ENCODE assay signal across 16 mouse cellular contexts in genomic region chr11:49738659-49739406, GRCm38 (mm10). TPM values are rescaled to one million over a fixed set of nuclear protein-coding genes. Genes with fewer than 3 reads are reported as not detected.
DNase-seq lines count a peak whose midpoint lies in the region; ATAC-seq lines count a peak whose summit lies in the region.
"Had no signal": no experiment of that assay in that cellular context is flagged by ENCODE, and none has a peak within 500 bp of the region (broad histone marks: within the 10 kb centered on the region; RNA-seq: fewer than 3 reads in every experiment).

No protein-coding gene starts in this region.

- peak overlapping the region; percentile 45; the same call in 1 of the 2 replicates for H3K27ac ChIP-seq in hindbrain, embryonic 10.5 days
- H3K27ac ChIP-seq in hindbrain, embryonic 16.5 days (ENCODE audit: low read depth, low read length) = no peak overlapping the region
- peak overlapping the region; percentile 54; the same call in 1 of the 2 replicates for H3K27ac ChIP-seq in forebrain, embryonic 16.5 days (ENCODE audit: low read length)
- H3K27ac ChIP-seq in midbrain, embryonic 16.5 days (ENCODE audit: low read length) = 0 out of 2 replicates have a peak overlapping the region, but pooled peaks have one; percentile 28
- H3K27ac ChIP-seq: embryonic facial prominence, embryonic 15.5 days; heart, embryonic 10.5 days had no signal

- H3K36me3 ChIP-seq in hindbrain, embryonic 10.5 days = no peaks in the 10 kb centered on the region
- no peaks in the 10 kb centered on the region for H3K36me3 ChIP-seq in hindbrain, embryonic 16.5 days (ENCODE audit: control insufficient read depth, insufficient read depth, low read length)
- H3K36me3 ChIP-seq in forebrain, embryonic 16.5 days (ENCODE audit: control insufficient read depth, insufficient read depth) = no peaks in the 10 kb centered on the region
- no peaks in the 10 kb centered on the region for H3K36me3 ChIP-seq in midbrain, embryonic 16.5 days (ENCODE audit: control insufficient read depth, insufficient read depth, low read length)
- H3K36me3 ChIP-seq: embryonic facial prominence, embryonic 15.5 days; heart, embryonic 10.5 days; lung, embryonic 15.5 days had no signal

- H3K27me3 ChIP-seq in hindbrain, embryonic 10.5 days (ENCODE audit: insufficient read depth, poor library complexity, severe bottlenecking) = no peaks in the 10 kb centered on the region
- no peaks in the 10 kb centered on the region for H3K27me3 ChIP-seq in hindbrain, embryonic 16.5 days (replicated peaks; ENCODE audit: control insufficient read depth, insufficient read depth, low read length)
- no peaks in the 10 kb centered on the region for H3K27me3 ChIP-seq in forebrain, embryonic 16.5 days (replicated peaks; ENCODE audit: control insufficient read depth, insufficient read depth, low read length)
- H3K27me3 ChIP-seq in midbrain, embryonic 16.5 days (ENCODE audit: control insufficient read depth, insufficient read depth, low read depth, low read length) = no peaks in the 10 kb centered on the region
- H3K27me3 ChIP-seq: embryonic facial prominence, embryonic 15.5 days; lung, embryonic 15.5 days had no signal

- H3K4me1 ChIP-seq in hindbrain, embryonic 10.5 days (replicated peaks) = peaks cover 23% of the 10 kb centered on the region
- H3K4me1 ChIP-seq in hindbrain, embryonic 16.5 days (ENCODE audit: control insufficient read depth, insufficient read depth, low read depth, low read length) = no peaks in the 10 kb centered on the region
- H3K4me1 ChIP-seq in forebrain, embryonic 16.5 days (replicated peaks; ENCODE audit: control insufficient read depth, insufficient read depth, low read length) = peaks cover 6% of the 10 kb centered on the region; the same call in 1 of the 2 replicates
- peaks cover 5% of the 10 kb centered on the region; the same call in 1 of the 2 replicates for H3K4me1 ChIP-seq in midbrain, embryonic 16.5 days (ENCODE audit: control insufficient read depth, insufficient read depth, low read length)
- H3K4me1 ChIP-seq: embryonic facial prominence, embryonic 15.5 days had no signal

- H3K4me3 ChIP-seq in hindbrain, embryonic 10.5 days = no peak overlapping the region
- H3K4me3 ChIP-seq in hindbrain, embryonic 16.5 days (ENCODE audit: low read length) = no peak overlapping the region
- H3K4me3 ChIP-seq in forebrain, embryonic 16.5 days (replicated peaks; ENCODE audit: low read length) = no peak overlapping the region
- no peak overlapping the region for H3K4me3 ChIP-seq in midbrain, embryonic 16.5 days (ENCODE audit: low read depth, low read length)
- H3K4me3 ChIP-seq: embryonic facial prominence, embryonic 15.5 days; heart, embryonic 10.5 days; lung, embryonic 15.5 days; megakaryocyte, embryonic 14.5 days had no signal

- no peak overlapping the region for H3K4me2 ChIP-seq in hindbrain, embryonic 16.5 days (ENCODE audit: low read length)
- no peak overlapping the region for H3K4me2 ChIP-seq in forebrain, embryonic 16.5 days (ENCODE audit: low read length)
- H3K4me2 ChIP-seq in midbrain, embryonic 16.5 days (ENCODE audit: low read length) = no peak overlapping the region
- H3K4me2 ChIP-seq: embryonic facial prominence, embryonic 15.5 days; liver, embryonic 11.5 days; lung, embryonic 15.5 days had no signal

- DNase-seq in hindbrain, embryonic 10.5 days (ENCODE audit: low spot score) = no peak
- peak; percentile 44 for DNase-seq in ES-CJ7 (ENCODE audit: low read depth, low spot score)
- no peak for DNase-seq in right cerebral cortex, postnatal 4 days
- DNase-seq in kidney, adult 18-20 months = no peak
- DNase-seq: gastrocnemius, postnatal 25 days; kidney, postnatal 14 days; thymus, adult 2 months had no signal

- H3K9ac ChIP-seq in hindbrain, embryonic 16.5 days (ENCODE audit: low read depth, low read length) = no peak overlapping the region
- H3K9ac ChIP-seq in forebrain, embryonic 16.5 days (replicated peaks; ENCODE audit: low read depth, low read length) = no peak overlapping the region
- no peak overlapping the region for H3K9ac ChIP-seq in midbrain, embryonic 16.5 days (ENCODE audit: low read depth, low read length)
- H3K9ac ChIP-seq: embryonic facial prominence, embryonic 15.5 days; lung, embryonic 15.5 days had no signal

- no peak for ATAC-seq in hindbrain, embryonic 16.5 days
- ATAC-seq in forebrain, embryonic 16.5 days = peak; percentile 77
- ATAC-seq in midbrain, embryonic 16.5 days = no peak
- ATAC-seq in erythroblast, adult 5-6 weeks (replicated peaks; ENCODE audit: low FRiP score, poor library complexity, severe bottlenecking) = no peak

- 78% methylated on average over 11 of the region's 11 CpGs for WGBS in hindbrain, embryonic 10.5 days
- WGBS in hindbrain, embryonic 16.5 days = 58% methylated on average over 11 of the region's 11 CpGs
- 52% methylated on average over 11 of the region's 11 CpGs for WGBS in forebrain, embryonic 16.5 days
- WGBS in midbrain, embryonic 16.5 days = 60% methylated on average over 11 of the region's 11 CpGs

- H3K9me3 ChIP-seq in hindbrain, embryonic 10.5 days = no peaks in the 10 kb centered on the region
- H3K9me3 ChIP-seq in hindbrain, embryonic 16.5 days (ENCODE audit: control insufficient read depth, low read length) = no peaks in the 10 kb centered on the region
- H3K9me3 ChIP-seq in forebrain, embryonic 16.5 days (ENCODE audit: control insufficient read depth, low read length) = no peaks in the 10 kb centered on the region
- no peaks in the 10 kb centered on the region for H3K9me3 ChIP-seq in midbrain, embryonic 16.5 days (replicated peaks; ENCODE audit: control insufficient read depth, low read length, poor library complexity, severe bottlenecking)
- H3K9me3 ChIP-seq: embryonic facial prominence, embryonic 15.5 days; heart, embryonic 10.5 days; lung, embryonic 15.5 days had no signal

RNA-seq across cellular contexts. Expression of gene Cnot6, which starts 26.3 kb away (rescaled TPM):
- 57.3 and 60.8 TPM in 2 replicates for polyA plus RNA-seq in hindbrain, embryonic 10.5 days (2016; fragmentation: Nextera tagmentation; extraction: Ambion mirVana)
- 30.1 and 36.1 TPM in 2 replicates for polyA plus RNA-seq in hindbrain, embryonic 16.5 days (2015; fragmentation: Nextera tagmentation; extraction: Ambion mirVana)
- polyA plus RNA-seq in forebrain, embryonic 16.5 days (2015; fragmentation: Nextera tagmentation; extraction: Ambion mirVana) = 55.1 and 68.1 TPM in 2 replicates
- polyA plus RNA-seq in midbrain, embryonic 16.5 days (2015; fragmentation: Nextera tagmentation; extraction: Ambion mirVana) = 39.0 and 46.5 TPM in 2 replicates
- total RNA-seq in erythroblast, adult 5-6 weeks (2015; ENCODE audit: low replicate concordance) = 32.4 and 50.1 TPM in 2 replicates
- 40.0 and 52.0 TPM in 2 replicates for total RNA-seq in erythroblast, adult 5-6 weeks (2017; ENCODE audit: low replicate concordance)

RNA-seq across cellular contexts. Expression of gene Gfpt2, which starts 55.1 kb away (rescaled TPM):
- 16.0 and 22.1 TPM in 2 replicates for polyA plus RNA-seq in hindbrain, embryonic 10.5 days (2016; fragmentation: Nextera tagmentation; extraction: Ambion mirVana)
- 6.3 and 7.2 TPM in 2 replicates for polyA plus RNA-seq in hindbrain, embryonic 16.5 days (2015; fragmentation: Nextera tagmentation; extraction: Ambion mirVana)
- polyA plus RNA-seq in forebrain, embryonic 16.5 days (2015; fragmentation: Nextera tagmentation; extraction: Ambion mirVana) = 13.3 and 16.6 TPM in 2 replicates
- polyA plus RNA-seq in midbrain, embryonic 16.5 days (2015; fragmentation: Nextera tagmentation; extraction: Ambion mirVana) = 6.6 and 6.8 TPM in 2 replicates
- not detected in 2 replicates for total RNA-seq in erythroblast, adult 5-6 weeks (2015; ENCODE audit: low replicate concordance)
- 0.17 TPM in 1 of 2 replicates, not detected in the other for total RNA-seq in erythroblast, adult 5-6 weeks (2017; ENCODE audit: low replicate concordance)
